Mouse (Mus musculus) hindbrain, embryonic 10.5 days (tissue): Measurements from ENCODE around the gene Thyn1. TPM values are rescaled to one million over a fixed set of nuclear protein-coding genes. Genes with fewer than 3 reads are reported as not detected.

Experiments
- polyA plus RNA-seq: library from polyadenylated mRNA; unstranded; fragments of >200 nt; fragmentation: Nextera tagmentation; extraction: Ambion mirVana; gene quantifications from 2 replicates; pipeline ENCODE4 v1.2.1, GENCODE M21; 2016

Gene Thyn1
- polyA plus RNA-seq, 1 experiment from 2014 or later, result 167 TPM

Other genes with a start within 250 kb of the Thyn1 start
- 4.2 and 5.9 TPM in 2 replicates for gene Glb1l2, start 193.2 kb upstream of the Thyn1 start, polyA plus RNA-seq
- gene Glb1l3, start 138.8 kb upstream of the Thyn1 start, polyA plus RNA-seq, result not detected in 2 replicates
- gene Gm1110, start 76.6 kb upstream of the Thyn1 start, polyA plus RNA-seq, result 0.12 TPM in 1 of 2 replicates, not detected in the other
- gene Acad8, start 144 bp upstream of the Thyn1 start, polyA plus RNA-seq, result 38.6 and 42.3 TPM in 2 replicates
- 39.5 and 44.4 TPM in 2 replicates for gene Vps26b, start 30.4 kb downstream of the Thyn1 start, polyA plus RNA-seq
- 28.8 and 36.5 TPM in 2 replicates for gene Ncapd3, start 30.5 kb downstream of the Thyn1 start, polyA plus RNA-seq
- 133 TPM in 2 replicates for gene Jam3, start 155.7 kb downstream of the Thyn1 start, polyA plus RNA-seq